Mouse (Mus musculus): ENCODE data around the gene Sis. TPM values are rescaled to one million over a fixed set of nuclear protein-coding genes. Genes with fewer than 3 reads are reported as not detected.

The Sis gene
- polyA plus RNA-seq (2015; fragmentation: Nextera tagmentation; extraction: Ambion mirVana), result not detected in 2 replicates

- H3K9me3 ChIP-seq, result no peaks in the 10 kb centered on the region
- H3K4me1 ChIP-seq, result no peaks in the 10 kb centered on the region
- no peak for ATAC-seq (ENCODE audit: insufficient number of reproducible peaks, low FRiP score, low TSS enrichment, low read depth)
- H3K4me3 ChIP-seq, result no peak within 1 kb of the TSS
- H3K9ac ChIP-seq, result no peak within 1 kb of the TSS
- no peak within 1 kb of the TSS for H3K4me2 ChIP-seq
- no peak within 1 kb of the TSS for H3K27ac ChIP-seq
- no peaks in the 10 kb centered on the region for H3K27me3 ChIP-seq
- no peaks in the 10 kb centered on the region for H3K36me3 ChIP-seq
Measured at GRCm38 (mm10) chr3:72967675-72968074, at the start of gene Sis. TSS of gene Sis (minus strand) at chr3:72967863.

GRCm38 (mm10) chr3:73006045-73006444, 38.4 kb upstream of the Sis start:
- ATAC-seq (ENCODE audit: insufficient number of reproducible peaks, low FRiP score, low TSS enrichment, low read depth), result no peak
- H3K4me1 ChIP-seq, result no peaks in the 10 kb centered on the region
- WGBS, result 8% methylated on average over 5 of the region's 6 CpGs
- no peak overlapping the region for H3K4me3 ChIP-seq
- H3K9me3 ChIP-seq, result no peaks in the 10 kb centered on the region
- no peak overlapping the region for H3K9ac ChIP-seq
- no peak overlapping the region for H3K4me2 ChIP-seq
- H3K27me3 ChIP-seq, result no peaks in the 10 kb centered on the region
- no peak overlapping the region for H3K27ac ChIP-seq
- H3K36me3 ChIP-seq, result no peaks in the 10 kb centered on the region

- H3K4me3 ChIP-seq, result no peak overlapping the region
- WGBS, result 90% methylated on average over 4 of the region's 4 CpGs
- no peaks in the 10 kb centered on the region for H3K9me3 ChIP-seq
- H3K9ac ChIP-seq, result no peak overlapping the region
- H3K4me2 ChIP-seq, result no peak overlapping the region
- no peaks in the 10 kb centered on the region for H3K4me1 ChIP-seq
- no peaks in the 10 kb centered on the region for H3K36me3 ChIP-seq
- no peaks in the 10 kb centered on the region for H3K27me3 ChIP-seq
- no peak overlapping the region for H3K27ac ChIP-seq
- ATAC-seq (ENCODE audit: insufficient number of reproducible peaks, low FRiP score, low TSS enrichment, low read depth), result no peak
Measured at GRCm38 (mm10) chr3:73002933-73003696, 35.5 kb upstream of the Sis start.

GRCm38 (mm10) chr3:72997517-72997916, 29.9 kb upstream of the Sis start:
- Histone ChIP-seq H3K27ac (no peak overlapping the region), H3K4me2 (no peak overlapping the region), H3K4me1 (no peaks in the 10 kb centered on the region), H3K36me3 (no peaks in the 10 kb centered on the region), H3K27me3 (no peaks in the 10 kb centered on the region), H3K9me3 (no peaks in the 10 kb centered on the region), H3K9ac (no peak overlapping the region), H3K4me3 (no peak overlapping the region)
- no peak for ATAC-seq (ENCODE audit: insufficient number of reproducible peaks, low FRiP score, low TSS enrichment, low read depth)
- 55% methylated on average over 4 of the region's 4 CpGs for WGBS

- no peak for ATAC-seq (ENCODE audit: insufficient number of reproducible peaks, low FRiP score, low TSS enrichment, low read depth)
- no peak overlapping the region for H3K27ac ChIP-seq
- H3K4me2 ChIP-seq, result no peak overlapping the region
- no peak overlapping the region for H3K4me3 ChIP-seq
- H3K27me3 ChIP-seq, result no peaks in the 10 kb centered on the region
- no peaks in the 10 kb centered on the region for H3K4me1 ChIP-seq
- no peaks in the 10 kb centered on the region for H3K36me3 ChIP-seq
- WGBS, result 80% methylated on average over 2 of the region's 2 CpGs
- no peaks in the 10 kb centered on the region for H3K9me3 ChIP-seq
- no peak overlapping the region for H3K9ac ChIP-seq
Measured at GRCm38 (mm10) chr3:72990992-72991391, 23.3 kb upstream of the Sis start.

GRCm38 (mm10) chr3:72976602-72977001, 8.9 kb upstream of the Sis start:
- H3K4me3 ChIP-seq, result no peak overlapping the region
- no peak for ATAC-seq (ENCODE audit: insufficient number of reproducible peaks, low FRiP score, low TSS enrichment, low read depth)
- H3K27me3 ChIP-seq, result no peaks in the 10 kb centered on the region

GRCm38 (mm10) chr3:72918919-72919526, 48.6 kb downstream of the Sis start:
- 81% methylated on average over 4 of the region's 4 CpGs for WGBS
- Histone ChIP-seq H3K9me3 (no peaks in the 10 kb centered on the region), H3K36me3 (no peaks in the 10 kb centered on the region), H3K27ac (no peak overlapping the region), H3K27me3 (no peaks in the 10 kb centered on the region), H3K4me1 (no peaks in the 10 kb centered on the region), H3K9ac (no peak overlapping the region), H3K4me3 (no peak overlapping the region), H3K4me2 (no peak overlapping the region)
- no peak for ATAC-seq (ENCODE audit: insufficient number of reproducible peaks, low FRiP score, low TSS enrichment, low read depth)

More at GRCm38 (mm10) chr3:72976602-72977001, 8.9 kb upstream of the Sis start:
- Histone ChIP-seq H3K9ac (no peak overlapping the region), H3K4me1 (no peaks in the 10 kb centered on the region), H3K9me3 (no peaks in the 10 kb centered on the region), H3K36me3 (no peaks in the 10 kb centered on the region), H3K4me2 (no peak overlapping the region), H3K27ac (no peak overlapping the region)
- WGBS, result 18% methylated on average over 3 of the region's 3 CpGs

- Histone ChIP-seq H3K4me2 (no peak overlapping the region), H3K4me1 (no peaks in the 10 kb centered on the region), H3K27me3 (no peaks in the 10 kb centered on the region), H3K9me3 (no peaks in the 10 kb centered on the region), H3K9ac (no peak overlapping the region), H3K4me3 (no peak overlapping the region), H3K36me3 (no peaks in the 10 kb centered on the region), H3K27ac (no peak overlapping the region)
- WGBS, result 85% methylated on average over 1 of the region's 1 CpGs
- no peak for ATAC-seq (ENCODE audit: insufficient number of reproducible peaks, low FRiP score, low TSS enrichment, low read depth)
Measured at GRCm38 (mm10) chr3:72882501-72882900, 85.2 kb downstream of the Sis start.

- H3K27ac ChIP-seq, result no peak overlapping the region
- no peak overlapping the region for H3K4me3 ChIP-seq
- no peak for ATAC-seq (ENCODE audit: insufficient number of reproducible peaks, low FRiP score, low TSS enrichment, low read depth)
- H3K27me3 ChIP-seq, result no peaks in the 10 kb centered on the region
- no peaks in the 10 kb centered on the region for H3K4me1 ChIP-seq
- H3K4me2 ChIP-seq, result no peak overlapping the region
- H3K36me3 ChIP-seq, result no peaks in the 10 kb centered on the region
- no peaks in the 10 kb centered on the region for H3K9me3 ChIP-seq
- no peak overlapping the region for H3K9ac ChIP-seq
Measured at GRCm38 (mm10) chr3:72868141-72868540, 99.5 kb downstream of the Sis start.

GRCm38 (mm10) chr3:72858738-72859137, 108.9 kb downstream of the Sis start:
- H3K4me3 ChIP-seq, result no peak overlapping the region
- no peaks in the 10 kb centered on the region for H3K36me3 ChIP-seq
- no peak for ATAC-seq (ENCODE audit: insufficient number of reproducible peaks, low FRiP score, low TSS enrichment, low read depth)
- 80% methylated on average over 3 of the region's 3 CpGs for WGBS
- no peak overlapping the region for H3K4me2 ChIP-seq
- no peaks in the 10 kb centered on the region for H3K9me3 ChIP-seq
- no peak overlapping the region for H3K27ac ChIP-seq
- no peak overlapping the region for H3K9ac ChIP-seq
- no peaks in the 10 kb centered on the region for H3K27me3 ChIP-seq
- no peaks in the 10 kb centered on the region for H3K4me1 ChIP-seq

- no peaks in the 10 kb centered on the region for H3K27me3 ChIP-seq
- H3K4me1 ChIP-seq, result no peaks in the 10 kb centered on the region
- H3K4me2 ChIP-seq, result no peak overlapping the region
- ATAC-seq (ENCODE audit: insufficient number of reproducible peaks, low FRiP score, low TSS enrichment, low read depth), result no peak
- H3K9ac ChIP-seq, result no peak overlapping the region
- H3K27ac ChIP-seq, result no peak overlapping the region
- H3K4me3 ChIP-seq, result no peak overlapping the region
- H3K9me3 ChIP-seq, result no peaks in the 10 kb centered on the region
- H3K36me3 ChIP-seq, result no peaks in the 10 kb centered on the region
- WGBS, result 49% methylated on average over 1 of the region's 1 CpGs
Measured at GRCm38 (mm10) chr3:72855405-72855804, 112.3 kb downstream of the Sis start.

GRCm38 (mm10) chr3:72840641-72841040, 127.0 kb downstream of the Sis start:
- Histone ChIP-seq H3K27me3 (no peaks in the 10 kb centered on the region), H3K4me2 (no peak overlapping the region), H3K36me3 (no peaks in the 10 kb centered on the region), H3K4me1 (no peaks in the 10 kb centered on the region), H3K27ac (no peak overlapping the region), H3K9ac (no peak overlapping the region), H3K9me3 (no peaks in the 10 kb centered on the region), H3K4me3 (no peak overlapping the region)
- WGBS, result 58% methylated on average over 2 of the region's 2 CpGs
- ATAC-seq (ENCODE audit: insufficient number of reproducible peaks, low FRiP score, low TSS enrichment, low read depth), result no peak
